Mouse (Mus musculus): Measurements from ENCODE around the gene Rpap2.

GRCm38 (mm10) chr5:107678392-107678791, 81.2 kb downstream of the Rpap2 start:
- TF ChIP-seq POLR2A (IDR thresholded peaks at IDR 0.05; ENCODE audit: borderline replicate concordance, low read depth, low read length) (no peak), CTCF (IDR thresholded peaks at IDR 0.05; ENCODE audit: low read depth, low read length) (no peak)
